Mouse (Mus musculus) bone marrow macrophage, adult 2 months (primary cell): Measurements from ENCODE around the gene Kiz.

ENCODE experiments used
- CTCF ChIP-seq: IDR thresholded peaks from 2 replicates; pipeline ENCODE4 v1.5.1; 2012; ENCODE audit warnings: low read depth, mild to moderate bottlenecking, low read length, moderate library complexity
- POLR2A ChIP-seq: IDR thresholded peaks from 2 replicates; pipeline ENCODE4 v1.6.1; 2012; ENCODE audit warnings: mild to moderate bottlenecking, low read depth, low read length, borderline replicate concordance

DNA sequence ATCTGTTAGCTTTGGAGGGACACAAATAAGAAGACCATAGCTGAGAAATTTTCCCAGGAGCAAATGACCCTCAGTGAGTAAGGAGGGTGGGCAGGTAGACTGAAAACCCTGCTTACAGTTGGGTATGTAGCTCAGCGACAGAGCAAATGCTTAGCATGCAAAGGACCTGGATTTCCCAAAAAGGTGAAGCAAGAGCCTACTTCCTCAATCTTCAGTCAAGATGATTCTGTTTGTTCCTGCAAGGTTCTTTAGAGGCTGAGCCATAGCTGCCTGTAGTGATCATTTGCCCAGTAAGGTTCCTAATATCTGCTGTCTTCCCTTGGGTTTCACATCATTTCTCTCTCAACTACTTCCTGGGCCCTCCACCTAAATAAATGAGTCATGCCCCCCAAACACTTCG, 7.8 kb upstream of the Kiz start:
- TF ChIP-seq CTCF: no peak
- TF ChIP-seq POLR2A: no peak
